Mouse (Mus musculus): ENCODE data around the gene Sh2d1a. TPM values are rescaled to one million over a fixed set of nuclear protein-coding genes. Genes with fewer than 3 reads are reported as not detected.

Gene Sh2d1a
- 0.52 and 0.76 TPM in 2 replicates for polyA plus RNA-seq (2012; rRNA removed)

DNA sequence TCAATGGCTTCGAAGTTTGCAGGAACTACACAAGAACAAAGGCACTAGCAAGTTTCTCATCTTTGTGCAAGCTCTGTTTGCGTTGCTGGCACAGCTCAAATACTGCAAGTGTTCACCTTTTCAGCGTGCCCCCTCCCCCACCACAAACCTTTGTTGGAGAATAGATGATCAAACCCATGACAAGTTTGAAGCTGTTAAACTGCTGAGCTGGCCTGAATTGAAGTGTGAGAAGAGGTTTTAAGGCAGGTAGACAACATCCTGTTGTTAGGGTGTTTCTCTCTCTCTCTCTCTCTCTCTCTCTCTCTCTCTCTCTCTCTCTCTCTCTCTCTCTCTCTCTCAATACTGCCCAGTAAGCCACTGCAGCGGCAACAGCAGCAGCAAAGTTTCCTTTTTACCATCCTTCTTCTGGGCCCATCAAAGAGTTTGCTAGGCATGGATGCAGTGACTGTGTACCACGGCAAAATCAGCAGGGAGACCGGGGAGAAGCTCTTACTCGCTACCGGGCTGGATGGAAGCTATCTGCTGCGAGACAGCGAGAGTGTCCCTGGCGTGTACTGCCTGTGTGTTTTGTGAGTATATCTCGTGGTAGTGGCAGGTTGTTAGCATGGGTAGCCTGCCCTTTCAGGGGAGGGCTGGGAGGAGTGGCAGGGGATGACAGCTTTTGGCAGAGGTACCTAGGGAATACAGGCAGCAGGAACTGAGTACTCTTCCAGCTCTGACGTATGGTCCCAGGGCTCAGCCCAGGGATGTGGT, at the start of gene Sh2d1a:
Gene Sh2d1a, plus strand, starts transcription at position 163 of the 753 bp plus-strand sequence.

DNA sequence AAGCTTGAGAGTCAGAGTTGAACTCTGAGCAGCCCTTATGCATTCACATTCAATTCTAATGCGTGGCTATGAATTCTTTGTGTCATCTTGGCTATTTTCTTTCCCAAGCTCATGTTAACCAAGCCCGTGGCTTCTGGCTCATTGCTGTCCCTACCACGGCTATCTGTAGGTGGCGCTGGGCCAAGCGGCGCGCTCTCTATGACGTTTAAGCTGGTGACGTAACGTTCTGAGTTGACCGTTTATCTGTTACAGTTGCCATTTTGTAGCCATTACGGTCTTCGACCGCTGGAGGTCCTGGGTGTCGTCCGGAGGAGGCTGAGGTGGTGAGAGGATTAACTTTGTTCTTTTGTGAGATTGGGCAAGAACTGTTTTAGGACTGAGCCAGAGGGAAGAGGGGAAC, 12.8 kb upstream of the Sh2d1a start, which contains the start of gene Tex13c2:
Gene Tex13c2, plus strand, starts transcription at position 246 of the 400 bp plus-strand sequence.

Other genes starting within 250 kb of the Sh2d1a start
- gene Tex13c2, start 12.8 kb upstream of the Sh2d1a start, polyA plus RNA-seq (2012; rRNA removed), result 0.05 TPM in 1 of 2 replicates, not detected in the other